Mouse (Mus musculus): ENCODE results near the gene Psen1. TPM values are rescaled to one million over a fixed set of nuclear protein-coding genes. Genes with fewer than 3 reads are reported as not detected.

Gene Psen1
- polyA plus RNA-seq, 1 experiment from 2014 or later: 59.5 TPM

- no peak overlapping the region for H3K9ac ChIP-seq (ENCODE audit: low read depth, low read length)
- ATAC-seq (replicated peaks; ENCODE audit: low FRiP score, low read depth): no peak
- TF ChIP-seq CTCF (IDR thresholded peaks at IDR 0.05; ENCODE audit: low read depth): no peak
- H3K27ac ChIP-seq: no peak overlapping the region
- H3K4me2 ChIP-seq (ENCODE audit: low read length): no peak overlapping the region
- no peaks in the 10 kb centered on the region for H3K9me3 ChIP-seq (replicated peaks; ENCODE audit: low read length)
- no peaks in the 10 kb centered on the region for H3K4me1 ChIP-seq (replicated peaks; ENCODE audit: insufficient read depth, low read length)
- WGBS: 77% methylated on average over 10 of the region's 10 CpGs
- no peak overlapping the region for H3K4me3 ChIP-seq (replicated peaks; ENCODE audit: low read depth, low read length)
- H3K36me3 ChIP-seq (ENCODE audit: insufficient read depth, low read length): peaks cover 50% of the 10 kb centered on the region
- DNase-seq (ENCODE audit: low spot score): no peak
- no peaks in the 10 kb centered on the region for H3K27me3 ChIP-seq (ENCODE audit: insufficient read depth, low read length)
Observed at GRCm38 (mm10) chr12:83734047-83734446, 46.1 kb downstream of the Psen1 start.

GRCm38 (mm10) chr12:83736236-83736635 is 48.3 kb downstream of the Psen1 start:
- WGBS: 79% methylated on average over 8 of the region's 8 CpGs
- TF ChIP-seq CTCF (IDR thresholded peaks at IDR 0.05; ENCODE audit: low read depth): no peak
- Histone ChIP-seq H3K27ac (no peak overlapping the region), H3K4me3 (replicated peaks; ENCODE audit: low read depth, low read length) (no peak overlapping the region), H3K4me2 (ENCODE audit: low read length) (no peak overlapping the region), H3K36me3 (ENCODE audit: insufficient read depth, low read length) (peaks cover 37% of the 10 kb centered on the region), H3K27me3 (ENCODE audit: insufficient read depth, low read length) (no peaks in the 10 kb centered on the region), H3K9me3 (replicated peaks; ENCODE audit: low read length) (no peaks in the 10 kb centered on the region), H3K4me1 (replicated peaks; ENCODE audit: insufficient read depth, low read length) (no peaks in the 10 kb centered on the region), H3K9ac (ENCODE audit: low read depth, low read length) (no peak overlapping the region)
- no peak for ATAC-seq (replicated peaks; ENCODE audit: low FRiP score, low read depth)
- DNase-seq (ENCODE audit: low spot score): no peak

GRCm38 (mm10) chr12:83738651-83739050 is 50.7 kb downstream of the Psen1 start:
- no peaks in the 10 kb centered on the region for H3K27me3 ChIP-seq (ENCODE audit: insufficient read depth, low read length)
- TF ChIP-seq CTCF (IDR thresholded peaks at IDR 0.05; ENCODE audit: low read depth): no peak
- no peaks in the 10 kb centered on the region for H3K9me3 ChIP-seq (replicated peaks; ENCODE audit: low read length)
- ATAC-seq (replicated peaks; ENCODE audit: low FRiP score, low read depth): no peak
- no peak overlapping the region for H3K4me2 ChIP-seq (ENCODE audit: low read length)
- WGBS: 81% methylated on average over 1 of the region's 1 CpGs
- H3K9ac ChIP-seq (ENCODE audit: low read depth, low read length): no peak overlapping the region
- H3K27ac ChIP-seq: no peak overlapping the region
- no peak overlapping the region for H3K4me3 ChIP-seq (replicated peaks; ENCODE audit: low read depth, low read length)
- peaks cover 16% of the 10 kb centered on the region for H3K36me3 ChIP-seq (ENCODE audit: insufficient read depth, low read length)
- no peak for DNase-seq (ENCODE audit: low spot score)
- H3K4me1 ChIP-seq (replicated peaks; ENCODE audit: insufficient read depth, low read length): no peaks in the 10 kb centered on the region

- Histone ChIP-seq H3K9ac (ENCODE audit: low read depth, low read length) (no peak overlapping the region), H3K4me1 (replicated peaks; ENCODE audit: insufficient read depth, low read length) (no peaks in the 10 kb centered on the region), H3K4me3 (replicated peaks; ENCODE audit: low read depth, low read length) (no peak overlapping the region), H3K27me3 (ENCODE audit: insufficient read depth, low read length) (no peaks in the 10 kb centered on the region), H3K36me3 (ENCODE audit: insufficient read depth, low read length) (no peaks in the 10 kb centered on the region), H3K27ac (no peak overlapping the region), H3K4me2 (ENCODE audit: low read length) (no peak overlapping the region), H3K9me3 (replicated peaks; ENCODE audit: low read length) (no peaks in the 10 kb centered on the region)
- no peak for DNase-seq (ENCODE audit: low spot score)
- ATAC-seq (replicated peaks; ENCODE audit: low FRiP score, low read depth): no peak
- WGBS: 24% methylated on average over 5 of the region's 5 CpGs
- TF ChIP-seq CTCF (IDR thresholded peaks at IDR 0.05; ENCODE audit: low read depth): no peak
Observed at GRCm38 (mm10) chr12:83741722-83742121, 53.8 kb downstream of the Psen1 start.

- H3K9ac ChIP-seq (ENCODE audit: low read depth, low read length): no peak overlapping the region
- TF ChIP-seq CTCF (IDR thresholded peaks at IDR 0.05; ENCODE audit: low read depth): no peak
- H3K27ac ChIP-seq: no peak overlapping the region
- H3K9me3 ChIP-seq (replicated peaks; ENCODE audit: low read length): no peaks in the 10 kb centered on the region
- H3K4me2 ChIP-seq (ENCODE audit: low read length): no peak overlapping the region
- no peaks in the 10 kb centered on the region for H3K4me1 ChIP-seq (replicated peaks; ENCODE audit: insufficient read depth, low read length)
- H3K36me3 ChIP-seq (ENCODE audit: insufficient read depth, low read length): no peaks in the 10 kb centered on the region
- no peaks in the 10 kb centered on the region for H3K27me3 ChIP-seq (ENCODE audit: insufficient read depth, low read length)
- no peak for DNase-seq (ENCODE audit: low spot score)
- 0 out of 2 replicates have a peak, but pooled peaks have one; percentile 36 for ATAC-seq (replicated peaks; ENCODE audit: low FRiP score, low read depth)
- 80% methylated on average over 4 of the region's 4 CpGs for WGBS
- H3K4me3 ChIP-seq (replicated peaks; ENCODE audit: low read depth, low read length): no peak overlapping the region
Observed at GRCm38 (mm10) chr12:83742834-83743233, 54.9 kb downstream of the Psen1 start.

GRCm38 (mm10) chr12:83743712-83744111 is 55.8 kb downstream of the Psen1 start:
- DNase-seq (ENCODE audit: low spot score): no peak
- H3K4me2 ChIP-seq (ENCODE audit: low read length): no peak overlapping the region
- no peak overlapping the region for H3K9ac ChIP-seq (ENCODE audit: low read depth, low read length)
- H3K4me3 ChIP-seq (replicated peaks; ENCODE audit: low read depth, low read length): no peak overlapping the region
- no peaks in the 10 kb centered on the region for H3K27me3 ChIP-seq (ENCODE audit: insufficient read depth, low read length)
- no peak for TF ChIP-seq CTCF (IDR thresholded peaks at IDR 0.05; ENCODE audit: low read depth)
- H3K36me3 ChIP-seq (ENCODE audit: insufficient read depth, low read length): no peaks in the 10 kb centered on the region
- no peak overlapping the region for H3K27ac ChIP-seq
- H3K4me1 ChIP-seq (replicated peaks; ENCODE audit: insufficient read depth, low read length): no peaks in the 10 kb centered on the region
- H3K9me3 ChIP-seq (replicated peaks; ENCODE audit: low read length): no peaks in the 10 kb centered on the region
- 70% methylated on average over 3 of the region's 3 CpGs for WGBS
- ATAC-seq (replicated peaks; ENCODE audit: low FRiP score, low read depth): no peak

GRCm38 (mm10) chr12:83749186-83749585 is 61.2 kb downstream of the Psen1 start:
- no peak for DNase-seq (ENCODE audit: low spot score)
- Histone ChIP-seq H3K27ac (no peak overlapping the region), H3K4me3 (replicated peaks; ENCODE audit: low read depth, low read length) (no peak overlapping the region), H3K36me3 (ENCODE audit: insufficient read depth, low read length) (no peaks in the 10 kb centered on the region), H3K4me2 (ENCODE audit: low read length) (no peak overlapping the region), H3K9ac (ENCODE audit: low read depth, low read length) (no peak overlapping the region), H3K4me1 (replicated peaks; ENCODE audit: insufficient read depth, low read length) (no peaks in the 10 kb centered on the region), H3K9me3 (replicated peaks; ENCODE audit: low read length) (no peaks in the 10 kb centered on the region), H3K27me3 (ENCODE audit: insufficient read depth, low read length) (no peaks in the 10 kb centered on the region)
- TF ChIP-seq CTCF (IDR thresholded peaks at IDR 0.05; ENCODE audit: low read depth): no peak
- 70% methylated on average over 1 of the region's 1 CpGs for WGBS
- ATAC-seq (replicated peaks; ENCODE audit: low FRiP score, low read depth): no peak
